Mouse (Mus musculus) thymus, postnatal 14 days (tissue): ENCODE data around the gene Vmn1r179.
"Not testable (repeated sequence)": the region's sequence is repeated elsewhere in the genome, so short reads cannot be mapped to it uniquely, and the experiment has no call there.

Experiments used
- DNase-seq: peaks from one replicate; pipeline ENCODE4 v3.0.0; 2021

Gene Vmn1r179

DNA sequence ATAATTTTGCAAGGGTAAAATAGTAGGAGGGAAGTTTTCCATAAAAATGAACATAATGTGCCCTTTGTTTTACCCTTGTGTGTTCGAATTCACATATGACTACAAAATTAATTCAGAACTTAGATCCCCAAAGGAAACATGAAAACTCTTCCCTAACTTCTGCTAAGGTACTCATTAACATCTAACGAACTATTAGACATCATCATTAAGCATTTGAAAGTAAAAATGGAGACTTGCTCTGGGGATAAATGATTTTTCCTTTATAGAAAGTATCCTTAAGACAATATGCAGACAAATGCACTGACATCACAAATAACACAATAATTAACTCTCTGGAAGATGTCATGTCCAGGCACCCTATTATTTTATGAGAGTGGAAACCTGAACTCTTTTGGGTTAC, at the start of gene Vmn1r179:
TSS of gene Vmn1r179 (plus strand) at position 301 of the 400 bp plus-strand sequence.
- DNase-seq: no peak

DNA sequence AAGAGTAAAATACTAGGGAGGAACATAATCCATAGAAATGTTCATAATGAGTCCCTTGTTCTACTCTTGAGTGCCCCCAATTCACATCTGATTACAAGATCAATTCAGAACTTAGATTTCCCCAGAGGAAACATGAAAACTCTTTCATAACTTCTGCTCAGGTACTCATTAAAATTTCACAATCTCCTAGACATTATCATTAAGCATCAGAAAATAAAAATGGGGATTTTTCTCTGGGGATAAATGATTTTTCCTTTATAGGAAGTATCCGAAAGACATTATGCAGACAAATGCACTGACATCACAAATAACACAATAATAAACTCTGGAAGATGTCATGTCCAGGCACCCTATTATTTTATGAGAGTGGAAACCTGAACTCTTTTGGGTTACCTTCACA, 35.1 kb upstream of the Vmn1r179 start, which contains the start of gene Vmn1r178:
TSS of gene Vmn1r178 (plus strand) at position 301 of the 400 bp plus-strand sequence.
- DNase-seq: no peak

DNA sequence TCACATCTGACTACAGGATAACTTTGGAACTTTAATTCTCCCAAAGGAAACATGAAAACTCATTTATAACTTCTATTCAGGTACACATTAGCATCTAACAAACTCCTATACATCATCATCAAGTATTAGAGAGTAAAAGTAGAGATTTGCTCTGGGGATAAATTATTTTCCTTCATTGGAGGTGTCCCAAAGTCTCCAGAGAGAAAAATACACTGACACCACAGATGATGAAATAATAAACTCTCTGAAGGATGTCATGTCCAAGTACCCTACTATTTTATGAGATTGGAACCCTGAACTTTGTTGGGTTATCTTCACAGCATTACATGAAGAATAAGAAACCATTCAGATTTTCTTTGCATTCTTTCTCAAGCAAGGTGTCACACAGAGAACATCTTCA, 23.6 kb downstream of the Vmn1r179 start, which contains the start of gene Vmn1r180:
TSS of gene Vmn1r180 (plus strand) at position 301 of the 400 bp plus-strand sequence.
- DNase-seq: no peak

DNA sequence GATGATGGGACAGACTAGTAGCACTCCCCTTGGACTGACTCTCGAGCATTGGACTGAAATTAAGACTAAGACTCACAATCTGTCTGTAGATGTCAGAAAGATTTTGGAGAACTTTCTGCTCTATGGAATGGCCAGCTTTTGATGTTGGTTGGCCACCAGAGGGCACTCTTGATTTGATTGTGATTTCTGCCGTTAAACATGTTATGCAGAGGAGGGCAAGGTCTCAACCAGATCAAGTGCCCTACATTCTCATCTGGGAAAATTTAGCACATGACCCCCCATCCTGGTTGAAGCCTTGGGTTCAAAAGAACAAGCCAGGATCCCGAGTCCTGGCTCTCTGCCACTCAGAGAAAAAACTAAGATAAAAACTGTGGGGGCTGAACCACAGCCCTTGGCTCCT, 41.3 kb downstream of the Vmn1r179 start:
- DNase-seq: peak; percentile 13

DNA sequence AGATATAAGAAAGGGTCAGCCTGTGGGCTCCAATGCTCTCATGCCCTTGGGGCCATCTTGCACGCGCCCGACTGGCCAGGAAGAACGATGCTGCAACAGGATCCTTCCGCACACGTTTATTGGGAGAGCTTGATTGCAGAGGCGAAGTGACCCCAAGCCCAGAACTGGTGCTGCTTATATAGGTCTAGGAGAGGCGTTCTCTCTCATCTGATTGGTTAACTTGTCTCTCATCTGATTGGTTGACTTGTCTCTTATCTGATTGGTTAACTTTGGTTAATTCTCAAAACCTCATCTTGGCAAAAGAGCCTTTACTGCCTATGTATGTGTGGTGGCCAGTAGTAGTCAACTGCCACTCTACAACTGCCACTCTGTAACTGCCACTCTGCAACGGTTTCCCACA, 47.5 kb downstream of the Vmn1r179 start, which contains the start of gene Vmn1r181:
TSS of gene Vmn1r181 (plus strand) at position 301 of the 400 bp plus-strand sequence.
- not testable (repeated sequence) for DNase-seq
